Mouse (Mus musculus) layer of hippocampus, postnatal 14 days (tissue): ENCODE data around the gene Acacb. TPM values are rescaled to one million over a fixed set of nuclear protein-coding genes. Genes with fewer than 3 reads are reported as not detected.

Experiments used
- DNase-seq, 2 experiments: peaks; one replicate each; pipeline ENCODE4 v3.0.0; 2021 to 2022; ENCODE audit warnings: low spot score in 2 of 2, mixed read lengths in 1 of 2
- total RNA-seq, 2 experiments: library from RNA; stranded (reverse); gene quantifications; 2 replicates each; pipeline ENCODE4 v1.2.3; 2021

The Acacb gene
- total RNA-seq, 2 experiments from 2014 or later: 6.5 to 7.1 TPM

- peak; percentile 35 to 47 for DNase-seq
Measured at GRCm38 (mm10) chr5:114134091-114134534, 12.2 kb upstream of the Acacb start.

GRCm38 (mm10) chr5:114135516-114135915 is 10.8 kb upstream of the Acacb start:
- DNase-seq: no peak

- no peak for DNase-seq
Measured at GRCm38 (mm10) chr5:114137481-114138276, 8.7 kb upstream of the Acacb start.

GRCm38 (mm10) chr5:114138277-114139164 is 7.8 kb upstream of the Acacb start:
- no peak for DNase-seq

- DNase-seq: peak; percentile 62 to 85
Measured at GRCm38 (mm10) chr5:114139175-114139574, 7.2 kb upstream of the Acacb start.

GRCm38 (mm10) chr5:114147043-114147972 is 973 bp downstream of the Acacb start:
- DNase-seq: no peak

GRCm38 (mm10) chr5:114152359-114153092 is 6.2 kb downstream of the Acacb start:
- DNase-seq: no peak

GRCm38 (mm10) chr5:114153490-114153889 is 7.2 kb downstream of the Acacb start:
- DNase-seq: no peak

- DNase-seq: no peak
Measured at GRCm38 (mm10) chr5:114154765-114155164, 8.4 kb downstream of the Acacb start.

- DNase-seq: no peak
Measured at GRCm38 (mm10) chr5:114155168-114155933, 9.0 kb downstream of the Acacb start.

- no peak for DNase-seq
Measured at GRCm38 (mm10) chr5:114157236-114157635, 10.9 kb downstream of the Acacb start.

GRCm38 (mm10) chr5:114161424-114161823 is 15.1 kb downstream of the Acacb start:
- no peak for DNase-seq

GRCm38 (mm10) chr5:114162106-114162815 is 15.9 kb downstream of the Acacb start:
- no peak for DNase-seq

- DNase-seq: peak in 1 of 2 experiments; percentile 19
Measured at GRCm38 (mm10) chr5:114163117-114163696, 16.9 kb downstream of the Acacb start.

- DNase-seq: no peak
Measured at GRCm38 (mm10) chr5:114170345-114170744, 24.0 kb downstream of the Acacb start.

- no peak for DNase-seq
Measured at GRCm38 (mm10) chr5:114172936-114173335, 26.6 kb downstream of the Acacb start.

GRCm38 (mm10) chr5:114173458-114173857 is 27.1 kb downstream of the Acacb start:
- DNase-seq: no peak

GRCm38 (mm10) chr5:114173877-114174581 is 27.7 kb downstream of the Acacb start:
- DNase-seq: no peak
